Mouse (Mus musculus) MEL (cell line): ENCODE measurements around the gene Scfd2. TPM values are rescaled to one million over a fixed set of nuclear protein-coding genes. Genes with fewer than 3 reads are reported as not detected.

ENCODE experiments used
- DNase-seq: peaks from one replicate; pipeline ENCODE4 v3.0.0; 2011; ENCODE audit warnings: low read depth, low spot score
- H3K27ac ChIP-seq: 2 replicates; pipeline ENCODE4 v1.5.1; 2012; ENCODE audit warnings: low read depth, mild to moderate bottlenecking, control low read depth, low read length, moderate library complexity; ENCODE audit not compliant: control insufficient read depth
- H3K27me3 ChIP-seq, 2 experiments: fragments of 150-350 bp in 1 of 2; sonication (generic) in 1 of 2; 2 replicates each; pipeline ENCODE4 v1.6.1; 2012; ENCODE audit warnings: low read length in 2 of 2, mild to moderate bottlenecking in 2 of 2, improper control_type of control experiment in 1 of 2, moderate library complexity in 1 of 2; ENCODE audit not compliant: insufficient read depth in 2 of 2, control insufficient read depth in 1 of 2
- H3K36me3 ChIP-seq, 2 experiments: 2 replicates each; pipeline ENCODE4 v1.6.1; 2012 to 2014; ENCODE audit warnings: low read length in 2 of 2, improper control_type of control experiment in 1 of 2, inconsistent platforms in 1 of 2, mild to moderate bottlenecking in 1 of 2; ENCODE audit not compliant: insufficient read depth in 2 of 2, control insufficient read depth in 1 of 2
- H3K4me1 ChIP-seq, 2 experiments: fragments of 150-350 bp in 1 of 2; sonication (generic) in 1 of 2; 2 replicates each; pipeline ENCODE4 v1.6.1; 2012; ENCODE audit warnings: low read length in 2 of 2, improper control_type of control experiment in 1 of 2, mild to moderate bottlenecking in 1 of 2; ENCODE audit not compliant: insufficient read depth in 2 of 2, control insufficient read depth in 1 of 2
- H3K4me3 ChIP-seq, 2 experiments: fragments of 150-350 bp in 1 of 2; sonication (generic) in 1 of 2; 2 replicates each; pipeline ENCODE4 v1.5.1; 2012; ENCODE audit warnings: low read depth in 2 of 2, low read length in 2 of 2, mild to moderate bottlenecking in 2 of 2, moderate library complexity in 2 of 2, control low read depth in 1 of 2, improper control_type of control experiment in 1 of 2; ENCODE audit not compliant: control insufficient read depth in 1 of 2, insufficient read depth in 1 of 2
- H3K79me2 ChIP-seq: 2 replicates; pipeline ENCODE4 v1.6.1; 2012; ENCODE audit warnings: mild to moderate bottlenecking, low read length, moderate library complexity; ENCODE audit not compliant: control insufficient read depth, poor library complexity, insufficient read depth
- H3K9ac ChIP-seq: 2 replicates; pipeline ENCODE4 v1.6.1; 2012; ENCODE audit warnings: low read depth, mild to moderate bottlenecking, control low read depth, low read length, moderate library complexity; ENCODE audit not compliant: control insufficient read depth, poor library complexity, severe bottlenecking
- H3K9me3 ChIP-seq: fragments of 150-350 bp; sonication (generic); replicated peaks from 2 replicates; pipeline ENCODE4 v1.6.1; 2012; ENCODE audit warnings: mild to moderate bottlenecking, low read length, improper control_type of control experiment, moderate library complexity; ENCODE audit not compliant: insufficient read depth
- BHLHE40 ChIP-seq: IDR thresholded peaks from 2 replicates; pipeline ENCODE4 v1.6.1; 2012; ENCODE audit warnings: low read depth, mild to moderate bottlenecking, inconsistent platforms, low read length, improper control_type of control experiment, borderline replicate concordance
- CHD2 ChIP-seq: IDR thresholded peaks from 2 replicates; pipeline ENCODE4 v1.6.1; 2011; ENCODE audit warnings: low read length, improper control_type of control experiment
- ELF1 ChIP-seq: IDR thresholded peaks from 2 replicates; pipeline ENCODE4 v1.6.1; 2014; ENCODE audit warnings: low read depth, mild to moderate bottlenecking, inconsistent platforms, low read length, improper control_type of control experiment, moderate library complexity
- EP300 ChIP-seq, 2 experiments: IDR thresholded peaks; 2 replicates each; pipeline ENCODE4 v1.6.1; 2011; ENCODE audit warnings: improper control_type of control experiment in 2 of 2, low read length in 2 of 2, low read depth in 1 of 2, mild to moderate bottlenecking in 1 of 2
- ETS1 ChIP-seq: IDR thresholded peaks from 2 replicates; pipeline ENCODE4 v1.6.1; 2012; ENCODE audit warnings: low read depth, mild to moderate bottlenecking, inconsistent platforms, low read length, improper control_type of control experiment, moderate library complexity
- GATA1 ChIP-seq: IDR thresholded peaks from 2 replicates; pipeline ENCODE4 v1.6.1; 2011; ENCODE audit warnings: low read depth, low read length, improper control_type of control experiment
- HCFC1 ChIP-seq: IDR thresholded peaks from 2 replicates; pipeline ENCODE4 v1.6.1; 2012; ENCODE audit warnings: low read depth, mild to moderate bottlenecking, inconsistent platforms, low read length, improper control_type of control experiment, moderate library complexity
- MAZ ChIP-seq: IDR thresholded peaks from 2 replicates; pipeline ENCODE4 v1.6.1; 2012; ENCODE audit warnings: low read depth, mild to moderate bottlenecking, inconsistent platforms, low read length, improper control_type of control experiment
- MEF2A ChIP-seq: IDR thresholded peaks from 2 replicates; pipeline ENCODE4 v1.6.1; 2014; ENCODE audit warnings: low read depth, mild to moderate bottlenecking, inconsistent platforms, low read length, improper control_type of control experiment; ENCODE audit not compliant: poor library complexity, insufficient replicate concordance, severe bottlenecking; ENCODE audit errors: extremely low read depth
- MYB ChIP-seq: IDR thresholded peaks from 2 replicates; pipeline ENCODE4 v1.6.1; 2011; ENCODE audit warnings: mild to moderate bottlenecking, low read depth, low read length, improper control_type of control experiment
- POLR2A ChIP-seq, 2 experiments: IDR thresholded peaks; 2 replicates each; pipeline ENCODE4 v1.6.1; 2011 to 2012; ENCODE audit warnings: low read length in 2 of 2, mild to moderate bottlenecking in 2 of 2, control low read depth in 1 of 2, improper control_type of control experiment in 1 of 2, low read depth in 1 of 2, moderate library complexity in 1 of 2; ENCODE audit not compliant: control insufficient read depth in 1 of 2, insufficient read depth in 1 of 2, poor library complexity in 1 of 2
- POLR2AphosphoS2 ChIP-seq: IDR thresholded peaks from 2 replicates; pipeline ENCODE4 v1.6.1; 2011; ENCODE audit warnings: low read length, improper control_type of control experiment
- RCOR1 ChIP-seq: IDR thresholded peaks from 2 replicates; pipeline ENCODE4 v1.6.1; 2012; ENCODE audit warnings: low read depth, mild to moderate bottlenecking, inconsistent platforms, low read length, improper control_type of control experiment
- SIN3A ChIP-seq: IDR thresholded peaks from 2 replicates; pipeline ENCODE4 v1.6.1; 2012; ENCODE audit warnings: low read length, improper control_type of control experiment, inconsistent platforms
- TAL1 ChIP-seq: IDR thresholded peaks from 2 replicates; pipeline ENCODE4 v1.6.1; 2012; ENCODE audit warnings: mild to moderate bottlenecking, inconsistent platforms, low read length, moderate library complexity, mixed read lengths
- TBP ChIP-seq: IDR thresholded peaks from 2 replicates; pipeline ENCODE4 v1.8.0; 2011; ENCODE audit warnings: low read depth, low read length, improper control_type of control experiment
- TCF12 ChIP-seq: IDR thresholded peaks from 2 replicates; pipeline ENCODE4 v1.6.1; 2014; ENCODE audit warnings: low read depth, mild to moderate bottlenecking, inconsistent platforms, low read length, improper control_type of control experiment, moderate library complexity
- USF2 ChIP-seq, 2 experiments: IDR thresholded peaks; 2 replicates each; pipeline ENCODE4 v1.6.1; 2011 to 2012; ENCODE audit warnings: improper control_type of control experiment in 2 of 2, low read length in 2 of 2, borderline replicate concordance in 1 of 2, inconsistent platforms in 1 of 2, low read depth in 1 of 2, mild to moderate bottlenecking in 1 of 2; ENCODE audit not compliant: insufficient read depth in 1 of 2
- ZMIZ1 ChIP-seq: IDR thresholded peaks from 2 replicates; pipeline ENCODE4 v1.6.1; 2012; ENCODE audit warnings: low read depth, mild to moderate bottlenecking, inconsistent platforms, low read length, improper control_type of control experiment, moderate library complexity
- ZNF384 ChIP-seq: IDR thresholded peaks from 2 replicates; pipeline ENCODE4 v1.6.1; 2012; ENCODE audit warnings: low read depth, mild to moderate bottlenecking, inconsistent platforms, low read length, improper control_type of control experiment
- polyA plus RNA-seq, 2 experiments: library from polyadenylated mRNA; stranded (reverse) in 1 of 2; unstranded in 1 of 2; fragments of >175 nt in 1 of 2; fragments of >200 nt in 1 of 2; gene quantifications; 2 replicates each; pipeline versions ENCODE4 v1.2.1 to v1.2.4; 2012; ENCODE audit warnings: low replicate concordance in 2 of 2, low read depth in 1 of 2; ENCODE audit not compliant: insufficient read length in 2 of 2, insufficient read depth in 1 of 2, missing spikeins in 1 of 2
- total RNA-seq: library from RNA; depleted of rRNA; stranded (reverse); fragments of 300-350 nt; gene quantifications from 2 replicates; pipeline ENCODE4 v1.2.3, GENCODE M21; 2012

Gene Scfd2
- total and polyA plus RNA-seq, 3 experiments = 18.8 to 20.3 TPM; not detected in 1

GRCm38 (mm10) chr5:74193008-74193407 is 338.6 kb downstream of the Scfd2 start:
- Histone ChIP-seq H3K9ac (no peak overlapping the region), H3K36me3 (peaks cover 0 to 12% of the 10 kb centered on the region in 2 experiments; a peak in 2 of 4 replicates), H3K4me3 (no peak overlapping the region), H3K4me1 (peaks cover 2 to 23% of the 10 kb centered on the region in 2 experiments), H3K79me2 (no peaks in the 10 kb centered on the region), H3K27ac (no peak overlapping the region), H3K27me3 (no peaks in the 10 kb centered on the region; a peak in 2 of 4 replicates), H3K9me3 (no peaks in the 10 kb centered on the region)
- peak; percentile 17 for DNase-seq
- TF ChIP-seq GATA1 (peak; percentile 43), EP300 (IDR thresholded peaks at IDR 0.05; ENCODE audit: low read depth in 1 of 2, low read length in 2 of 2) (peak in 1 of 2 experiments; percentile 67; a peak in 2 of 4 replicates), MEF2A (no peak), ZNF384 (peak; percentile 81), USF2 (IDR thresholded peaks at IDR 0.05; ENCODE audit: borderline replicate concordance in 1 of 2, insufficient read depth in 1 of 2, low read depth in 1 of 2, low read length in 2 of 2) (no peak), MAZ (0 out of 2 replicates have a peak, but pooled peaks have one; percentile 39), RCOR1 (peak; percentile 65), TCF12 (peak; percentile 53; the same call in 1 of the 2 replicates), ETS1 (0 out of 2 replicates have a peak, but pooled peaks have one; percentile 33), TAL1 (no peak)

GRCm38 (mm10) chr5:74190911-74191310 is 340.6 kb downstream of the Scfd2 start:
- H3K27ac ChIP-seq = no peak overlapping the region
- no peak overlapping the region for H3K9ac ChIP-seq
- H3K4me1 ChIP-seq = peaks cover 2 to 22% of the 10 kb centered on the region in 2 experiments
- H3K36me3 ChIP-seq = peaks cover 0 to 12% of the 10 kb centered on the region in 2 experiments; a peak in 2 of 4 replicates
- no peaks in the 10 kb centered on the region for H3K9me3 ChIP-seq
- no peaks in the 10 kb centered on the region; a peak in 2 of 4 replicates for H3K27me3 ChIP-seq
- no peaks in the 10 kb centered on the region for H3K79me2 ChIP-seq
- TF ChIP-seq TBP (no peak), MYB (no peak), USF2 (IDR thresholded peaks at IDR 0.05; ENCODE audit: borderline replicate concordance in 1 of 2, insufficient read depth in 1 of 2, low read depth in 1 of 2, low read length in 2 of 2) (no peak), CHD2 (no peak), POLR2AphosphoS2 (no peak), ETS1 (no peak), MEF2A (no peak), ZMIZ1 (no peak), GATA1 (no peak), BHLHE40 (no peak), SIN3A (no peak), ELF1 (no peak), TCF12 (no peak), HCFC1 (no peak), POLR2A (IDR thresholded peaks at IDR 0.05; ENCODE audit: control insufficient read depth in 1 of 2, insufficient read depth in 1 of 2, low read depth in 1 of 2, low read length in 2 of 2, poor library complexity in 1 of 2) (no peak), MAZ (no peak)
- no peak for DNase-seq
- H3K4me3 ChIP-seq = no peak overlapping the region
